Mouse (Mus musculus) heart, postnatal 14 days (tissue): Measurements from ENCODE around the gene Abl2. TPM values are rescaled to one million over a fixed set of nuclear protein-coding genes. Genes with fewer than 3 reads are reported as not detected.
A peak's percentile ranks its signal among the peaks of the same experiment; 100 is the strongest.
"Not testable (repeated sequence)": the region's sequence is repeated elsewhere in the genome, so short reads cannot be mapped to it uniquely, and the experiment has no call there.

Source experiments
- DNase-seq, 2 experiments: peaks; one replicate each; pipeline ENCODE4 v3.0.0; 2021 to 2022
- intact Hi-C: fragments of 180-260 bp; cut with DNase I; formaldehyde crosslinking; loops from one replicate; pipeline ENCODE4 v1.15.1; 2025
- total RNA-seq, 2 experiments: library from RNA; stranded (reverse); gene quantifications; 2 replicates each; pipeline ENCODE4 v1.2.3; 2021

The Abl2 gene
- total RNA-seq, 2 experiments from 2014 or later = 20.1 to 23.5 TPM

DNA sequence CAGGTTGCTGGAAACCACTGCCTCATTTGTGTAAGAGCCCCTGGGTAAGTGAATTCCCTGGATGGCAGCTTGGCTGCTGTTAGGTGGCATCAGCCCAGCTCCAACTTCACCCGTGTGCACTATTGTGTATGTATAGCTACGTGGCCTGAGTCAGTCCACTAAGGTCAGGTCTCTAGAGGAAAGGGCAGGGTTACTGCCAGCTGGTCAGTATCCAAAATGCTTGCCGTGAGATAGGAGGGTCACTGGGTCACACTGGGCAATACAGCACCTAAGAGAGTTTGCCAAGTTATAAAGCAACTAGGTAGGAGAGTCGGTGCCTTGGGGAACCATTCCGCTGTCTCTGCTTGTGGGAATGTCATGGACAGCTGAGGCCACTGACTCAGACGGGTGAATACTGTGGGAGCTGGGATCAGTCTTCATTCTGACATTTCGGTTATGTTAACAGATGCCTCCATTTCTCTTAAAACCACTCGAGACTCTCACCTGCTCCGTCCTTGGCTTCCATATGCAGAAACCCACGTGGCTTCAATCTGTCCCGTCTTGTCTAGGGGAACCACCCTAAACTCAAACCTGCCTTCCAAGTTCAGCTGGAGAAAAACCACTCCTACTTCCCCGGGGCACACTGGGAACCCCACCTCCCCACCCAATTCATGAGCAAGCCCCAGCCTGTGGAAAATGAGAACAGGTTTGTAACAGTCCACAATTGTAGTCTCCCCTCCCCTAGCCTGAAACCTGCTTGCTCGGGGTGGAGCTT lies 101.5 kb downstream of the Abl2 start:
- intact Hi-C loops = no loop called here
- peak in 1 of 2 experiments; percentile 28 for DNase-seq

DNA sequence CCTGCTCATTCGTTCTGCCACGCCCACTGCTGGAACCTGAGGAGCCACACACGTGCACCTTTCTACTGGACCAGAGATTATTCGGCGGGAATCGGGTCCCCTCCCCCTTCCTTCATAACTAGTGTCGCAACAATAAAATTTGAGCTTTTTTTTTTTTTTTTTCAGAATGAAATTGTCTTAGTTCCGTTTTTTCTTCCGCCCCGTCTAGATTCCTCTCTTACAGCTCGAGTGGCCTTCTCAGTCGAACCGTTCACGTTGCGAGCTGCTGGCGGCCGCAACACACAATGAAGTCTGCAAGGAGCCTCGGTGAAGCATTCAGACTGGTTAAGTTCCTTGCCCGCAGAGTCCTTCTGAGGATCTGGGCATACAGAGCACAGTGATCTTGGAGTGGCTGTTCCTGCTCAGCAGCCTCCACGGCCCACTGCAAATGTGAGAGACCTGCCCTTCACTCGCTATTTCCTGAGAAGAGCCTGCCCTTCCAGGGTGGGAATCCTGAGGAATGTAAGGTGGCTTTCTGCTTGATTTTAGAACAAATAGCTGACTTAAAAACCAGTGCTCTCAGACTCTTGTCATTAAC lies 102.2 kb downstream of the Abl2 start:
- intact Hi-C loops = not testable (repeated sequence)

GRCm38 (mm10) chr1:156665777-156666176 lies 107.2 kb downstream of the Abl2 start:
- intact Hi-C loops = no loop called here
- no peak for DNase-seq

More for the DNA sequence above, 102.2 kb downstream of the Abl2 start:
- DNase-seq = not testable (repeated sequence)

- intact Hi-C loops = no loop called here
- peak in 1 of 2 experiments; percentile 31 for DNase-seq
Measured at GRCm38 (mm10) chr1:156667141-156667926, 108.7 kb downstream of the Abl2 start.

- intact Hi-C loops = no loop called here
- DNase-seq = no peak
Measured at GRCm38 (mm10) chr1:156668602-156669001, 110.0 kb downstream of the Abl2 start.

DNA sequence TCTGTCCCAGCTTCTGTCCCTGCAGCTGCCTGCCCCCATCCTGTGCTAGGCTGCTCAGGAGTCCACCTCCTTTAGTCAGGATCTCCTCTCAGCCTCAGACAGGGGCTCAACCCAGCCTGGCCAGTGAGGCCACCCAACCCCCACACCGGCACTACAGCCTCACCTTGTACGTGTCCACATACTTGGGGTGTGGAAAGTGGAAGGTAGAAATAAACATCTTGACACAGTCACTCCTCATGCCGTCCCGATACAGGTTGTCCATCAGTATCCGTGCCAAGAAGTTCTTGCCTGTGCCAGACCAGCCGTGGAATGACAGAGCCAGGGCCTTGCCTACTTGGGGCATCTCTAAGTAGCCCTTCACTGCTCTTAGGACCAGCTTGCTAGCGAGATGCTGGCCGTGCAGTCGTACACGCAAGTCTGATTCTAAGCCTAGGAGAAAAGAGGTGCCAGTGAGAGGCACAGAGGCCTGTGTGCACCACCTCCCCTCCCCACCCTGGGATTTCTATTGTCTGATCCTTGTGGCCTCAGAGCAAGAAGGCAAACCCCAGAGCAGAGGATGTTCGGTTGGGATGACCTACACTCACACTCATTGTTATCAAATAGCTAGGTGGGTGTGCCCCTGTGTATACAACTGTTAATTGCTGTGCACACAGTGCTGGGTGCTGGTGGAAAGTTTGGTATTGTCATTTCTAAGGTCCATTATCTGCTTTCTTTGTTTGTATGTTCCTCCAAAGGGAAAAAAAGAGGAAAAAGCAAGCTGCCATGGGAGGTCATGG lies 110.8 kb downstream of the Abl2 start:
- DNase-seq = no peak
- intact Hi-C loops = no loop called here

DNA sequence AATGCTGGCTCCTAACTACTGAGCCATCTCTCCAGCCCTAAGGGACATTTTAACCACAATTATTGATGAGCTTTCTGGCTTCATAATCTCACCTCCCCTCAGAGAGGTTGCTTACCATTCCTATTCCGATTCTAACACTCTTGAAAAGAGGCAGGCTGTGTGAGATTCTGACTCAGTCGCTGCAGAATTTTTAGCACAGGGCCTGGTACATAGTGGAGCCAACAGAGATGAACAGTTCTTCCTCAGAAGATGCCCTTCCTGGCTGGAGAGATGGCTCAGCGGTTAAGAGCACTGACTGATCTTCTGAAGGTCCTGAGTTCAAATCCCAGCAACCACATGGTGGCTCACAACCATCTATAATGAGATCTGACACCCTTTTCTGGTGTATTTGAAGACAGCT lies 113.3 kb downstream of the Abl2 start:
- intact Hi-C loops = no loop called here
- DNase-seq = no peak

DNA sequence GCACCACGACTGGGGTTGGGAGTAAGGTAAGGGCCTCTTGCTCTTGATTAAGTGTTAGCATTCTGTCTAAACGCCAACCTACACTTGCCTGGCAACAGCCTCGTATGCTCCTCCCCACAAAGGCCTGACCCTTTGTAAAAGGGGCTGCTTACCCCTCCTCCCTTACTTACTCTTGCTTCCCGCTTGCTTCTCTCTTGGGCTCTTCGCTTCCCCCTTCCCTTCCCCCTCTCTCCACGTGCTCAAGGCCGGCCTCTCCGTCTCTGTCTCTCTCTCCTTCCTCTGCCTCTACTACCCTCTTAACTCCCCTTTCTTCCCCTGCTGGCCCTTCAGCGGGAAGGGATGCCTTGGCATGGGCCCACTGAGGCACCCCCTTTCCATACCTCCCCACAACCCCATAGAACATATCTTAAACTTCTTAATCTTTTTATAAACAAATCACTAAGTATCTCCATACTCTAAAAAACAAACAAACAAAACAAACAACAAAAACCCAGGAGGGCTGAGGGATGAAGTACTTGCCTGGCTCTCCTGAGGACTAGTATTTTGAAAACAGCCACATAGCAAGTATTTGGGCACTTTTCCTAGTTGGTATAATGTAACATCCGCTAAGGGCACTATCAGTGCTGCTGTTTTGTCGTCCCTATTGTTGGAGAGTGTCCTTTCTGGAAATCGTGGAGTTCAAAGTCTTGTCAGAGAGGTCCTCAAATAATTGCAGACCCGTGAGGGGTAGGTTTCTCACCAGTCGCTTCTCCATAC lies 114.3 kb downstream of the Abl2 start:
- intact Hi-C loops = no loop called here
- peak in 1 of 2 experiments; percentile 25 for DNase-seq

DNA sequence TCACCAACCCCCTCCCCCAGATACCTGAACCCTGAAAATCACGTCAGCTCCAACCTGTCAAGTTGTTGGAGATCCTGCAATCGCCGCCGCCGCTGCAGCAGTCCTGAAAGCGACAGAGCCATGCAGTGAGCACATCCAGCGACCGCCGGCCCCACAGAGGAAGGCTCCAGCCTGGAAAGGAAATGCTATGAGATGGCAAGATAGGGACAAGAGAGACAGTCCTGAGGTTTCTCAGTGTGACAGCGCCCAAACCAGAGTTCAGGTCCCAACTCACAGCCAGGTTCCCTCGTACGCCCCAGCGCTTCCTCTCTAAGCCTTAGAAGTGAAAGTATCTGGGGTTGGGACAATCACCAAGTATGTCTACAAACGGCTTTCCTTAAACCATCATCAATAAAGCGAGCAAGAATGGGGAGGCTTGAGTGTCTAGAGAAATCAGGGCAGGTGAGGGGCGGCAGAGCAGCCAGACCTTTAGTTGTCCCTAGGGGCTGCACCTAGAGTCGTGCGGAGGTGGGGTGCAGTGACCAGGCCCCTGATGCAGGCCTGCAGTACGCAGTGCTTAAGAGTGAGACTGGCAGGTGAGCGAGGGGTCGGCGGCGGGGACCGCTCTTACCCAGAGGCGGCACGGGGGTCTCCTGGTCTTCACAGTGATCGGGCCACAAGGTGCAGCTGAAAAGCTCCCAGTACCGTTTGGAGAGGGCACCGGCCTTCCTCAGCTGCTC lies 115.0 kb downstream of the Abl2 start:
- peak in 1 of 2 experiments; percentile 49 for DNase-seq
- intact Hi-C loops = no loop called here

GRCm38 (mm10) chr1:156674195-156675000 lies 115.8 kb downstream of the Abl2 start, which contains the start of gene Tor3a:
Tor3a (minus strand) TSS chr1:156674356.
- DNase-seq = peak; percentile 87
- intact Hi-C loops = no loop called here

- intact Hi-C loops = loop anchor here (2.0 kb wide), 1 partner anchor 35 kb away; no protein-coding TSS in a partner anchor
- peak; percentile 70 to 77 for DNase-seq
Measured at GRCm38 (mm10) chr1:156676171-156676570, 117.6 kb downstream of the Abl2 start.

GRCm38 (mm10) chr1:156676596-156676995 lies 118.0 kb downstream of the Abl2 start:
- peak in 1 of 2 experiments; percentile 16 for DNase-seq
- intact Hi-C loops = loop anchor here (2.0 kb wide), 1 partner anchor 36 kb away; no protein-coding TSS in a partner anchor

- no peak for DNase-seq
- intact Hi-C loops = loop anchor here (2.0 kb wide), 1 partner anchor 36 kb away; no protein-coding TSS in a partner anchor
Measured at GRCm38 (mm10) chr1:156677230-156677629, 118.6 kb downstream of the Abl2 start.

GRCm38 (mm10) chr1:156679599-156679998 lies 121.0 kb downstream of the Abl2 start:
- no peak for DNase-seq
- intact Hi-C loops = no loop called here

- no peak for DNase-seq
- intact Hi-C loops = no loop called here
Measured at GRCm38 (mm10) chr1:156686025-156686661, 127.6 kb downstream of the Abl2 start.
